8 mouse cellular contexts compared by ENCODE assay signal in genomic region chr17:74528648-74529532, GRCm38 (mm10). TPM values are rescaled to one million over a fixed set of nuclear protein-coding genes. Genes with fewer than 3 reads are reported as not detected.
DNase-seq lines count a peak whose midpoint lies in the region; ATAC-seq and TF ChIP-seq lines count a peak whose summit lies in the region.

No protein-coding gene starts in this region.

- no peaks in the 10 kb centered on the region for H3K27me3 ChIP-seq in heart, embryonic 11.5 days (ENCODE audit: control insufficient read depth, insufficient read depth, low read length)
- H3K27me3 ChIP-seq in limb, embryonic 11.5 days (ENCODE audit: control insufficient read depth, insufficient read depth, low read length) = no peaks in the 10 kb centered on the region
- no peaks in the 10 kb centered on the region for H3K27me3 ChIP-seq in midbrain, embryonic 11.5 days (ENCODE audit: control insufficient read depth, insufficient read depth, low read length)

- intact Hi-C loops in heart, postnatal 10 days (cut with DNase I) = loop anchor here (2.0 kb wide), 1 partner anchor 40 kb away; the partner anchor contains the start of gene Yipf4

- TF ChIP-seq POLR2A in cortical plate, adult 2 months (IDR thresholded peaks at IDR 0.05; ENCODE audit: extremely low read depth, insufficient read depth, low read length) = no peak

- H3K27ac ChIP-seq in heart, embryonic 11.5 days (ENCODE audit: low read depth, low read length) = peak overlapping the region; percentile 98
- H3K27ac ChIP-seq in cortical plate, adult 2 months (ENCODE audit: insufficient read depth, low read length) = peak overlapping the region; percentile 80
- H3K27ac ChIP-seq in limb, embryonic 11.5 days (replicated peaks; ENCODE audit: low read depth, low read length) = peak overlapping the region; percentile 97
- H3K27ac ChIP-seq in midbrain, embryonic 11.5 days (ENCODE audit: low read depth, low read length) = peak overlapping the region; percentile 97

- no peak for DNase-seq in heart, postnatal 10 days
- peak; percentile 44 for DNase-seq in gastrocnemius, postnatal 10 days
- DNase-seq in limb, embryonic 11.5 days (ENCODE audit: low spot score) = no peak
- peak; percentile 96 for DNase-seq in midbrain, embryonic 11.5 days (ENCODE audit: low spot score, missing footprints)
- peak; percentile 62 for DNase-seq in thymus, postnatal 4 days

- peak overlapping the region; percentile 76 for H3K4me2 ChIP-seq in heart, embryonic 11.5 days
- peak overlapping the region; percentile 71 for H3K4me2 ChIP-seq in limb, embryonic 11.5 days (ENCODE audit: low read depth, severe bottlenecking)
- peak overlapping the region; percentile 63 for H3K4me2 ChIP-seq in midbrain, embryonic 11.5 days

- H3K4me1 ChIP-seq in heart, embryonic 11.5 days (ENCODE audit: control insufficient read depth, insufficient read depth, low read length) = peaks cover 15% of the 10 kb centered on the region
- peaks cover 4% of the 10 kb centered on the region; the same call in 1 of the 2 replicates for H3K4me1 ChIP-seq in cortical plate, adult 2 months (ENCODE audit: control insufficient read depth, insufficient read depth, low read length)
- peaks cover 6% of the 10 kb centered on the region for H3K4me1 ChIP-seq in limb, embryonic 11.5 days (ENCODE audit: control insufficient read depth, insufficient read depth, low read length)
- H3K4me1 ChIP-seq in midbrain, embryonic 11.5 days (ENCODE audit: control insufficient read depth, insufficient read depth, low read length) = peaks cover 16% of the 10 kb centered on the region

- no peaks in the 10 kb centered on the region for H3K36me3 ChIP-seq in heart, embryonic 11.5 days (ENCODE audit: control insufficient read depth, insufficient read depth, low read length)
- no peaks in the 10 kb centered on the region for H3K36me3 ChIP-seq in limb, embryonic 11.5 days (ENCODE audit: control insufficient read depth, insufficient read depth, low read length)
- H3K36me3 ChIP-seq in midbrain, embryonic 11.5 days (ENCODE audit: control insufficient read depth, insufficient read depth, low read length) = no peaks in the 10 kb centered on the region

- peak; percentile 60 for ATAC-seq in heart, embryonic 11.5 days (replicated peaks; ENCODE audit: insufficient number of reproducible peaks, low FRiP score, low TSS enrichment)
- ATAC-seq in CD4-positive, CD25-positive, alpha-beta regulatory T cell, adult 4 months = peak; percentile 16
- peak; percentile 55 for ATAC-seq in limb, embryonic 11.5 days (ENCODE audit: insufficient number of reproducible peaks, low FRiP score, low TSS enrichment, low read depth)
- peak; percentile 68 for ATAC-seq in midbrain, embryonic 11.5 days (ENCODE audit: low FRiP score)

- no peak for TF ChIP-seq CTCF in cortical plate, adult 2 months (IDR thresholded peaks at IDR 0.05; ENCODE audit: extremely low read depth, insufficient read depth, low read length)

- H3K4me3 ChIP-seq in heart, embryonic 11.5 days (ENCODE audit: low read depth, low read length) = peak overlapping the region; percentile 90
- peak overlapping the region; percentile 81 for H3K4me3 ChIP-seq in cortical plate, adult 2 months (ENCODE audit: insufficient read depth, low read length)
- peak overlapping the region; percentile 96 for H3K4me3 ChIP-seq in limb, embryonic 11.5 days (ENCODE audit: low read depth, low read length)
- H3K4me3 ChIP-seq in midbrain, embryonic 11.5 days (ENCODE audit: low read depth, low read length) = peak overlapping the region; percentile 98

- under 1% methylated on average over 71 of the region's 72 CpGs for WGBS in heart, embryonic 11.5 days (ENCODE audit: insufficient replicate concordance)
- under 1% methylated on average over 71 of the region's 72 CpGs for WGBS in limb, embryonic 11.5 days
- WGBS in midbrain, embryonic 11.5 days = under 1% methylated on average over 70 of the region's 72 CpGs

- H3K9me3 ChIP-seq in heart, embryonic 11.5 days (replicated peaks; ENCODE audit: control insufficient read depth, low read length) = no peaks in the 10 kb centered on the region
- H3K9me3 ChIP-seq in limb, embryonic 11.5 days (ENCODE audit: control insufficient read depth, low read length) = no peaks in the 10 kb centered on the region
- H3K9me3 ChIP-seq in midbrain, embryonic 11.5 days (ENCODE audit: control insufficient read depth, low read length) = no peaks in the 10 kb centered on the region

- H3K9ac ChIP-seq in heart, embryonic 11.5 days (ENCODE audit: low read depth, low read length) = peak overlapping the region; percentile 93
- H3K9ac ChIP-seq in limb, embryonic 11.5 days (ENCODE audit: low read length) = peak overlapping the region; percentile 95
- peak overlapping the region; percentile 97 for H3K9ac ChIP-seq in midbrain, embryonic 11.5 days (ENCODE audit: low read length)

RNA-seq across cellular contexts. Expression of gene Birc6, which starts 0.8 kb away (rescaled TPM):
- polyA plus RNA-seq in heart, embryonic 11.5 days (2014; fragmentation: Nextera tagmentation; extraction: Ambion mirVana) = 70.4 and 84.8 TPM in 2 replicates
- total RNA-seq in heart, postnatal 10 days (2021) = 100 to 1,000 TPM; 101 to 127 TPM
- 100 to 1,000 TPM; 156 to 252 TPM for polyA plus RNA-seq in CD4-positive, CD25-positive, alpha-beta regulatory T cell, adult 4 months (2017; shearing (Covaris generic))
- polyA plus RNA-seq in cortical plate, adult 2 months (2012; rRNA removed) = 96.1 and 98.6 TPM in 2 replicates
- total RNA-seq in gastrocnemius, postnatal 10 days (2021) = 10 to 100 TPM; 64.3 to 77.7 TPM
- polyA plus RNA-seq in limb, embryonic 11.5 days (2014; fragmentation: Nextera tagmentation; extraction: Ambion mirVana) = 82.5 and 96.1 TPM in 2 replicates
- 83.5 and 91.6 TPM in 2 replicates for polyA plus RNA-seq in midbrain, embryonic 11.5 days (2014; fragmentation: Nextera tagmentation; extraction: Ambion mirVana)

RNA-seq across cellular contexts. Expression of gene Yipf4, which starts 39.6 kb away (rescaled TPM):
- polyA plus RNA-seq in heart, embryonic 11.5 days (2014; fragmentation: Nextera tagmentation; extraction: Ambion mirVana) = 43.2 and 52.2 TPM in 2 replicates
- 10 to 100 TPM; 75.6 to 79.2 TPM for total RNA-seq in heart, postnatal 10 days (2021)
- 10 to 100 TPM in 1 of 2 experiments, 1 to 10 TPM in 1; 8.2 to 19.9 TPM for polyA plus RNA-seq in CD4-positive, CD25-positive, alpha-beta regulatory T cell, adult 4 months (2017; shearing (Covaris generic))
- polyA plus RNA-seq in cortical plate, adult 2 months (2012; rRNA removed) = 38.8 and 46.7 TPM in 2 replicates
- total RNA-seq in gastrocnemius, postnatal 10 days (2021) = 10 to 100 TPM; 40.4 to 43.3 TPM
- polyA plus RNA-seq in limb, embryonic 11.5 days (2014; fragmentation: Nextera tagmentation; extraction: Ambion mirVana) = 45.1 and 52.0 TPM in 2 replicates
- 63.2 and 63.4 TPM in 2 replicates for polyA plus RNA-seq in midbrain, embryonic 11.5 days (2014; fragmentation: Nextera tagmentation; extraction: Ambion mirVana)

Comparison
In these comparisons a context has a peak if more than half of its experiments do, and no peak if none do; other contexts are left out.
1. ATAC-seq: peak in every context shown above with its lines; median percentile 68 in midbrain, embryonic 11.5 days; 60 in heart, embryonic 11.5 days; 55 in limb, embryonic 11.5 days; 16 in CD4-positive, CD25-positive, alpha-beta regulatory T cell, adult 4 months.
2. DNase-seq: peak in gastrocnemius, postnatal 10 days (single experiment), midbrain, embryonic 11.5 days (single experiment) and thymus, postnatal 4 days (single experiment); none in heart, postnatal 10 days (0 of 2) and limb, embryonic 11.5 days (single experiment).
3. Peak in every context shown above with its lines, with median percentiles within 50 percentile points of each other: H3K27ac ChIP-seq, H3K4me2 ChIP-seq, H3K4me3 ChIP-seq and H3K9ac ChIP-seq.